Mouse (Mus musculus) hindbrain, embryonic 16.5 days (tissue): ENCODE measurements around the gene 4930524N10Rik. TPM values are rescaled to one million over a fixed set of nuclear protein-coding genes. Genes with fewer than 3 reads are reported as not detected.

ENCODE experiments used
- ATAC-seq: fragments of 200-750 bp; cut with Nextera tagmentation; 2 replicates; pipeline ENCODE4 v1.8.0; 2017; ENCODE audit warnings: moderate TSS enrichment, moderate library complexity
- H3K27ac ChIP-seq: fragments of 300-500 bp; sonication (generic); 2 replicates; pipeline ENCODE4 v1.5.1; 2014; ENCODE audit warnings: low read depth, mild to moderate bottlenecking, control low read depth, low read length, moderate library complexity
- H3K27me3 ChIP-seq: fragments of 300-500 bp; sonication (generic); replicated peaks from 2 replicates; pipeline ENCODE4 v1.6.1; 2014; ENCODE audit warnings: low read length; ENCODE audit not compliant: control insufficient read depth, insufficient read depth
- H3K36me3 ChIP-seq: fragments of 300-500 bp; sonication (generic); 2 replicates; pipeline ENCODE4 v1.6.1; 2014; ENCODE audit warnings: mild to moderate bottlenecking, low read length, moderate library complexity, mixed read lengths; ENCODE audit not compliant: control insufficient read depth, insufficient read depth
- H3K4me1 ChIP-seq: fragments of 300-500 bp; sonication (generic); 2 replicates; pipeline ENCODE4 v1.6.1; 2014; ENCODE audit warnings: low read depth, low read length; ENCODE audit not compliant: control insufficient read depth, insufficient read depth
- H3K4me2 ChIP-seq: fragments of 300-500 bp; sonication (generic); 2 replicates; pipeline ENCODE4 v1.6.1; 2014; ENCODE audit warnings: mild to moderate bottlenecking, low read length, control low read depth, moderate library complexity
- H3K4me3 ChIP-seq: fragments of 300-500 bp; sonication (generic); 2 replicates; pipeline ENCODE4 v1.5.1; 2014; ENCODE audit warnings: mild to moderate bottlenecking, low read length, control low read depth, moderate library complexity
- H3K9ac ChIP-seq: fragments of 300-500 bp; sonication (generic); 2 replicates; pipeline ENCODE4 v1.6.1; 2014; ENCODE audit warnings: low read depth, mild to moderate bottlenecking, control low read depth, low read length, moderate library complexity
- H3K9me3 ChIP-seq: fragments of 300-500 bp; sonication (generic); 2 replicates; pipeline ENCODE4 v1.6.1; 2014; ENCODE audit warnings: mild to moderate bottlenecking, low read length, moderate library complexity; ENCODE audit not compliant: control insufficient read depth
- WGBS: fragments of 180-500 bp; shearing (Covaris S2); extraction: QIAGEN DNeasy Blood & Tissue Kit; methylation state at CpG from one replicate; pipeline ENCODE4 v1.1.7; 2014; 5-methylcytosine and 5-hydroxymethylcytosine counted together
- polyA plus RNA-seq: library from polyadenylated mRNA; unstranded; fragments of >200 nt; fragmentation: Nextera tagmentation; extraction: Ambion mirVana; gene quantifications from 2 replicates; pipeline ENCODE4 v1.2.1, GENCODE M21; 2015

The 4930524N10Rik gene
- not detected in 2 replicates for polyA plus RNA-seq

- Histone ChIP-seq H3K4me1 (no peaks in the 10 kb centered on the region), H3K4me3 (no peak within 1 kb of the TSS), H3K9me3 (no peaks in the 10 kb centered on the region), H3K9ac (no peak within 1 kb of the TSS), H3K36me3 (no peaks in the 10 kb centered on the region), H3K27me3 (no peaks in the 10 kb centered on the region), H3K4me2 (no peak within 1 kb of the TSS), H3K27ac (no peak within 1 kb of the TSS)
- no peak for ATAC-seq
- 12% methylated on average over 1 of the region's 1 CpGs for WGBS
These were observed at the start of gene 4930524N10Rik for GRCm38 (mm10) chrX:154343292-154343691. 4930524N10Rik (minus strand) TSS chrX:154343392.

- H3K9ac ChIP-seq: no peak overlapping the region
- H3K27ac ChIP-seq: no peak overlapping the region
- H3K4me3 ChIP-seq: no peak overlapping the region
- H3K9me3 ChIP-seq: peaks cover 3% of the 10 kb centered on the region; the same call in 1 of the 2 replicates
- no peak for ATAC-seq
- no peaks in the 10 kb centered on the region for H3K27me3 ChIP-seq
- H3K4me2 ChIP-seq: no peak overlapping the region
- WGBS: 82% methylated on average over 3 of the region's 3 CpGs
- H3K4me1 ChIP-seq: no peaks in the 10 kb centered on the region
- H3K36me3 ChIP-seq: no peaks in the 10 kb centered on the region
These were observed 6.8 kb upstream of the 4930524N10Rik start for GRCm38 (mm10) chrX:154350042-154350441.

GRCm38 (mm10) chrX:154349302-154350041, 6.3 kb upstream of the 4930524N10Rik start:
- Histone ChIP-seq H3K27ac (no peak overlapping the region), H3K4me1 (no peaks in the 10 kb centered on the region), H3K36me3 (no peaks in the 10 kb centered on the region), H3K9me3 (peaks cover 3% of the 10 kb centered on the region; the same call in 1 of the 2 replicates), H3K4me3 (no peak overlapping the region), H3K27me3 (no peaks in the 10 kb centered on the region), H3K9ac (no peak overlapping the region), H3K4me2 (no peak overlapping the region)
- WGBS: 88% methylated on average over 7 of the region's 7 CpGs
- ATAC-seq: no peak

GRCm38 (mm10) chrX:154347933-154348332, 4.7 kb upstream of the 4930524N10Rik start:
- Histone ChIP-seq H3K4me3 (no peak overlapping the region), H3K9ac (no peak overlapping the region), H3K4me1 (no peaks in the 10 kb centered on the region), H3K4me2 (no peak overlapping the region), H3K36me3 (no peaks in the 10 kb centered on the region), H3K27ac (no peak overlapping the region), H3K27me3 (no peaks in the 10 kb centered on the region), H3K9me3 (peaks cover 3% of the 10 kb centered on the region; the same call in 1 of the 2 replicates)
- ATAC-seq: no peak
- 85% methylated on average over 3 of the region's 3 CpGs for whole genome bisulfite sequencing

Other genes with a start within 250 kb of the 4930524N10Rik start
- not detected in 2 replicates for gene Gm15140, start 222.7 kb downstream of the 4930524N10Rik start, polyA plus RNA-seq
- gene Samt4, start 138.6 kb upstream of the 4930524N10Rik start, polyA plus RNA-seq: not detected in 2 replicates
- not detected in 2 replicates for gene Samt2, start 236.0 kb upstream of the 4930524N10Rik start, polyA plus RNA-seq